Mouse (Mus musculus): ENCODE measurements around the gene Khdc4. TPM values are rescaled to one million over a fixed set of nuclear protein-coding genes. Genes with fewer than 3 reads are reported as not detected.

Khdc4 gene
- polyA plus RNA-seq (2016; fragmentation: Nextera tagmentation; extraction: Ambion mirVana) = 44.1 and 46.4 TPM in 2 replicates

DNA sequence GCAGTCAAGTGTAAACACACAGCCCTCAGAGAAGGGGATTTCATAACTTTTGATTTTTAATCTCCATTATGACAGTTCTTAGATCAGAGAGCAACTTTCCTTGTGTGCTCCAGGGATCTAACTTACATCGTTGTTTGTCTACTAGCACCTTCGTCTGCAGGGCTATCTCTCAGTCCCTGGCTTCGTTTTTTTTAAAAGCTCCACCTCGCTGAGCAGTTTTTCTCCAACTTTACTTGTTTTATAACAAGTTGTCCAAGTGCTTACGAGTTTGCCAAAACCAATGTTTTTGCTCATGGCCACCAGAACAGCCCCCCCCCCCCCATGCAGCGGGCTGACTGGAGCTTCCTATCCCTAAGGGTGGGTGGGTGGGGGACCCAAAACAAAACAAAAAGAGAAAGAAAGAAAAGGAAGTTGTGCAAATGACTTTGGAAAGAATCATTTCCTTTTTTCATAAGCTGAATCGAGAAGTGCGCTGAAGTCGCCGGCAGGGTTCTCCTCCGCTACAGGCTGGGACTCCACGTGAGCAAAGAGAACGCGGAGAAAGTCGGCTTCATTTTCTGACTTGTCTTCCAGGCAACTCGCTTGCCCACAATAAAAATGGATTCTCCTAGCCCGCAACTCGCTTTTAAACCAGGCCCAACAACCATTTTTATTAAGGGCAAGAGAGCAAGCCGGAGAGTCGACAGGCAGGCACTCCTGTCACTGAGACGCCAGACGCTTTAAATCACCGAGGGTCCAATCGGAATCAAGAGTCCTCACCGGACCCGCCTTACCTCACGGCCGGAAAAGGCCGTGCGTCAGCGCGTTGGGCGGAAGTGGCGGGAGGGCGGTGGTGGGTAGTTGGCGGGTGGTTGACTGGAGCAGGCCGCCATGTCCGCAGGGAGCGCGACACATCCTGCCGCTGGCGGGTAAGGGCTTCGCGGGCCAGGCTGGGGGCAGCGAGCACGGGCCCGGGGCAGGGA lies at the start of gene Khdc4:
Gene Khdc4 (plus strand): TSS at position 824 of the 962 bp plus-strand sequence.
- Histone ChIP-seq H3K27me3 (replicated peaks) (no peaks in the 10 kb centered on the region), H3K4me1 (peaks cover 24% of the 10 kb centered on the region), H3K4me3 (peak within 1 kb of the TSS; percentile 86), H3K27ac (peak within 1 kb of the TSS; percentile 87), H3K4me2 (peak within 1 kb of the TSS; percentile 92), H3K9me3 (replicated peaks) (no peaks in the 10 kb centered on the region), H3K36me3 (peaks cover 31% of the 10 kb centered on the region), H3K9ac (peak within 1 kb of the TSS; percentile 91)
- WGBS (ENCODE audit: insufficient replicate concordance) = under 1% methylated on average over 47 of the region's 47 CpGs
- ATAC-seq = peak; percentile 98

DNA sequence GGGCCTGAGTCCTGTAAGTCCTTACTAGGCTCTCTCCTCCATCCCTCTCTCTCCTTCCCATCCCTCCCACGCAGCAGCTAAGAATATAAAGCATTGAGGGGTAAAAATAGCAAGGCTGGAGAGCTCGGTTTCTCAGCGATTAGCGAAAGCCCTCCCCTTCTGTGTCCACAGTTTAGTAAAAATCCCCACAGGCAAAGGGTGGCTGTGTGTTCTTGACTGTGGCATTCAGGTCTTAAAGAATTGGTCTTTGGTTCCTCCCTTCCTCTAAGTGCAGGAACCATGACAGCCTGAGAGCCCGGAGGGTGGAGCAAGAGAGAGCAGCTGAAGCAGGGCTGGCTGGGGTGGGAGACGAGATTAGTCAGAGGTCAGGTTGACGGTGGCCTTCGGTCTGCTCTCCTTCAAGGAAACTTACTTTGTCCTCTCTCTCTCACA lies 49.0 kb upstream of the Khdc4 start:
- H3K4me2 ChIP-seq = no peak overlapping the region
- no peak overlapping the region for H3K27ac ChIP-seq
- H3K9me3 ChIP-seq (replicated peaks) = no peaks in the 10 kb centered on the region
- H3K27me3 ChIP-seq (replicated peaks) = no peaks in the 10 kb centered on the region
- H3K9ac ChIP-seq = no peak overlapping the region
- H3K36me3 ChIP-seq = peaks cover 95% of the 10 kb centered on the region
- H3K4me1 ChIP-seq = peaks cover 8% of the 10 kb centered on the region
- no peak for ATAC-seq
- 86% methylated on average over 8 of the region's 8 CpGs for WGBS (ENCODE audit: insufficient replicate concordance)
- H3K4me3 ChIP-seq = no peak overlapping the region

DNA sequence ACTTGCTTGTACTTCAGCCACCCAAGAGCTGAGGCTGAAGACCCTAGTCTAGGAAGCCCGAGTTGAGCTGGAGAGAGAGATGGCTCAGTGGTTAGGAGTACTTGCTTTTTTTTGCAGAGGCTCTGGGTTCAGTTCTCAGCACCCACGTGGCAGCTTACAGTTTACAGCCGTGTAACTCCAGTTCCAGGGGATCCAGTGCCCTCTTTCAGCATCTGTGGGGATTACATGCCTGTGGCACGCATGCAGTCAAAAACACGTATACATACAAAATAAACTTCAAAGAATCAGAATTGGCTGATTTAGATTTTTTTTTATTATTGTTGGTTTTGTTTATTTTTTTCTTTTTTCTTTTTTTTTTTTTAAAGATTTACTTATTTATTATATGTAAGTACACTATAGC lies 48.5 kb upstream of the Khdc4 start:
- no peak overlapping the region for H3K27ac ChIP-seq
- H3K4me3 ChIP-seq = no peak overlapping the region
- no peaks in the 10 kb centered on the region for H3K27me3 ChIP-seq (replicated peaks)
- WGBS (ENCODE audit: insufficient replicate concordance) = 84% methylated on average over 5 of the region's 5 CpGs
- no peaks in the 10 kb centered on the region for H3K9me3 ChIP-seq (replicated peaks)
- peaks cover 95% of the 10 kb centered on the region for H3K36me3 ChIP-seq
- H3K4me1 ChIP-seq = peaks cover 3% of the 10 kb centered on the region; the same call in 1 of the 2 replicates
- H3K9ac ChIP-seq = no peak overlapping the region
- H3K4me2 ChIP-seq = no peak overlapping the region
- ATAC-seq = no peak

DNA sequence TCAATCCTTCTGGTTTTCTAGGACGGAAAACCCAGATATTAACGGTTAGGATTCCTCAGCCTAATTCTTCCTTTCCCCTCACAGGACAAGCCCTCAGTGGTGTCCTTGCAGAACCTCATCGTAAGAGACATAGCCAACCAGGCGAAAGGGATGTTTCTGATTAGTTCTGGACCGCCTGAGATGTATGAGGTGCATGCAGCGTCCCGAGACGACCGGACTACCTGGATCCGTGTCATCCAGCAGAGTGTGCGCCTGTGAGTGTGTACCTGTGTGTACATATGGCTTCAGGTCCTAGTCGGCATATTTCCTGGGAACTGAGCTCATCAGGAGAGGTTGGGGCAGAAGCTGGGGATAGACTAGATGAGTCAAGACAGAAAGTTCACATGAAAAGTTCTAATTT lies 46.4 kb upstream of the Khdc4 start:
- peaks cover 95% of the 10 kb centered on the region for H3K36me3 ChIP-seq
- WGBS (ENCODE audit: insufficient replicate concordance) = 86% methylated on average over 12 of the region's 12 CpGs
- no peak overlapping the region for H3K9ac ChIP-seq

DNA sequence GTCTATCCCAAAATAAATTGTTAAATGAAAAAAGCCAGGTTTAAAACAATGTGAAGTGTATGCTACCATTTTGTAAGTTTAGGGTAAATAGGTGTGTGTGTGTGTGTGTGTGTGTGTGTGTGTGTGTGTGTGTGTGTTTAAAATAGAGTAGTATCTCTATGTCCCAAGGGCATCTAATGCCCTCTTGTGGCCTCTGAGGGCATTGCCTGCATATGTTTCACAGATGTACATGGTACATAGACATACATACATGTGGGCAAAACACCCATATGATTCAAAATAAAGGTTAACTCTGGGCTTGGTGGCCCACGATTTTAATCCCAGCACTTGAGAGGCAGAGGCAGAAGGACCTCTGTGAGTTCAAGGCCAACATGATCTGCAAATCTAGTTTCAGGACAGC lies 44.9 kb upstream of the Khdc4 start:
- Histone ChIP-seq H3K9me3 (replicated peaks) (no peaks in the 10 kb centered on the region), H3K9ac (no peak overlapping the region), H3K4me3 (no peak overlapping the region), H3K4me1 (no peaks in the 10 kb centered on the region), H3K27me3 (replicated peaks) (no peaks in the 10 kb centered on the region), H3K4me2 (no peak overlapping the region), H3K27ac (no peak overlapping the region), H3K36me3 (peaks cover 95% of the 10 kb centered on the region)
- ATAC-seq = no peak
- WGBS (ENCODE audit: insufficient replicate concordance) = 45% methylated on average over 1 of the region's 1 CpGs

More for the DNA sequence above, 46.4 kb upstream of the Khdc4 start:
- no peak overlapping the region for H3K27ac ChIP-seq
- H3K4me3 ChIP-seq = no peak overlapping the region
- ATAC-seq = no peak
- H3K27me3 ChIP-seq (replicated peaks) = no peaks in the 10 kb centered on the region
- H3K4me1 ChIP-seq = no peaks in the 10 kb centered on the region
- no peak overlapping the region for H3K4me2 ChIP-seq
- H3K9me3 ChIP-seq (replicated peaks) = no peaks in the 10 kb centered on the region

DNA sequence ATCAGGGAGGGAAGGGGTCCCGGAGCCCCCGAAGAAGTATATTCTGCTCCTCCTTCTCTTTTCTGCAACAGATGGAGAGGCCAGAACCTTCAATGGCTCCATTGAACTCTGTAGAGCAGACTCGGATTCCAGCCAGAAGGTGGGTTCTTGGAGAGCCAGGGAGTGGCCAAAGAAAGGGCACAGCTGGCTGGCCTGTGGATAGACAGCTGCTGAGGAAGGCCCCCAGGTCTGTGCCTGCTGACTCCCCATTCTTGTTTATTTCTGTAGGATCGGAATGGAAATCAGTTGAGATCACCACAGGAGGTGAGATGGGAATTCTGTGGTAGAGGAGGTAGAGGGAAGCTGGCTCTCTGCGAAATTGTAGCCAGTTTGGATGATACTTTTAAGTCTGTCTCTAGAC lies 42.5 kb upstream of the Khdc4 start:
- no peak overlapping the region for H3K9ac ChIP-seq
- peaks cover 97% of the 10 kb centered on the region for H3K36me3 ChIP-seq
- no peaks in the 10 kb centered on the region; the same call in 1 of the 2 replicates for H3K4me1 ChIP-seq
- H3K27ac ChIP-seq = no peak overlapping the region
- no peak overlapping the region for H3K4me2 ChIP-seq
- WGBS (ENCODE audit: insufficient replicate concordance) = 80% methylated on average over 5 of the region's 5 CpGs
- H3K4me3 ChIP-seq = no peak overlapping the region
- ATAC-seq = no peak
- H3K9me3 ChIP-seq (replicated peaks) = no peaks in the 10 kb centered on the region
- no peaks in the 10 kb centered on the region for H3K27me3 ChIP-seq (replicated peaks)

DNA sequence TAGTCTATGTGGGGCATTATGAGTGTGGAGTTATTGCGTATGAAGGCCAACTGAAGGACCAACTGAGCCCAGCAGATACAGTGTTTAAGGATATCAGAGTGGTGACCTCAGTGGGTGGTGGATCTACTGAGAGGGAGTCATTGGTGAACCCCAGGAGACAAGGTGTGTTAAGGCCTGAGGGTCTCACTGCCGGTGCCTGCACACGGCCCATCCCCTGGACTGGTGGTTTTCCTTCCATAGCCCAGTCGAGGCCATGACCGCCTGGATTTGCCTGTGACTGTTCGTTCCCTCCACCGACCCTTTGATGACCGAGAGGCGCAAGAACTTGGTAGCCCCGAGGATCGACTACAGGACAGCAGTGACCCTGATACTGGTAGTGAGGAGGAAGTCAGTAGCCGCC lies 39.7 kb upstream of the Khdc4 start:
- no peak overlapping the region for H3K4me3 ChIP-seq
- no peak overlapping the region for H3K9ac ChIP-seq
- H3K4me2 ChIP-seq = no peak overlapping the region
- H3K9me3 ChIP-seq (replicated peaks) = no peaks in the 10 kb centered on the region
- no peak overlapping the region for H3K27ac ChIP-seq
- H3K36me3 ChIP-seq = peaks cover 77% of the 10 kb centered on the region
- WGBS (ENCODE audit: insufficient replicate concordance) = 88% methylated on average over 12 of the region's 12 CpGs
- no peak for ATAC-seq
- no peaks in the 10 kb centered on the region; the same call in 1 of the 2 replicates for H3K4me1 ChIP-seq
- H3K27me3 ChIP-seq (replicated peaks) = no peaks in the 10 kb centered on the region

DNA sequence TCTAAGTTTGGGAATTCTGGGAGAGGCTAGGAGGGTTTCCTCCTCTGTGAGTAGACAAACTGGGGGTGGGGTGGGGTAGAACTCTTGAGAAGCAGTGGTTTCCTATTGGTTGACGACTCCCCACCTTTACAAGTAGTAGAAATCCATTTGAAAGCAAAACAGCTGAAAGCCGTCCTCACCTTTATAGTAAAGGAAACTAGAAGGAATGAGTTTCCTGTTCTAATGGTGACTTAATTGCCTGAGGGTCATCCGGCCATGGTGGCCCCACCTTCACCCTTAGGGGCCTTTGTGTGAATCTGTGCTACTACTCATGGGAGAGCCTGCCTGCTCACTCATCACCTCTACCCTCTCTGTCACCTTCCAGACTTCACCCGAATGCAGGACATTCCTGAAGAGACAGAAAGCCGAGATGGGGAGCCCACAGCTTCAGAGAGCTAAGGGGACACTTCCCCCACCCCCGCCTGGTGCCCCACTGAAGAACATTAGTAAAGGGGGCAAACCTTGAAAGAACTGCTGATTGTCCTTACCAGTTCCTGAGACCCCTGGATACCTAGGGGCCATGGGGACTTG lies 39.1 kb upstream of the Khdc4 start:
- peaks cover 72% of the 10 kb centered on the region for H3K36me3 ChIP-seq
- H3K4me2 ChIP-seq = no peak overlapping the region
- no peak overlapping the region for H3K4me3 ChIP-seq
- H3K27me3 ChIP-seq (replicated peaks) = no peaks in the 10 kb centered on the region
- H3K9me3 ChIP-seq (replicated peaks) = no peaks in the 10 kb centered on the region
- H3K9ac ChIP-seq = no peak overlapping the region
- no peak for ATAC-seq
- peaks cover 2% of the 10 kb centered on the region for H3K4me1 ChIP-seq
- 81% methylated on average over 6 of the region's 6 CpGs for WGBS (ENCODE audit: insufficient replicate concordance)
- no peak overlapping the region for H3K27ac ChIP-seq

DNA sequence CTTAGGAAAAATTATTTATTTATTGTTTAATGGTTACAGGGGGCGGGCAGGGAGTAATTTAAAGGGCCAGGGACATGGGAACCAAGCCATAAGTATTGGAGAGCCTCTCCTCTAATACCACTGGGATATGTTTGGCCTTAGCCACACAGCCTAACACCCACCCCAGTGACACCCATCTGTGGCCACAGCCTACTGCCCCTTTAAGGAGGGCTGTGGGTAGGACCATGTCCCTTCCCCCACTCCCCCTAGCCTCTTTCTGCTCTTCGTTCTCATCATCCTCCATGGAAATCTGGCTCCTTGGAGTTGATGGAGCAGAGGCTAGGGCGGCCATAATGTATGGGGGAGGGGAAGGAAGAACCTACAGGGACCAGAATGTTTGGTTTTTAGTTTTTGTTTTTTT lies 38.5 kb upstream of the Khdc4 start:
- Histone ChIP-seq H3K9ac (no peak overlapping the region), H3K36me3 (peaks cover 66% of the 10 kb centered on the region), H3K4me2 (no peak overlapping the region), H3K9me3 (replicated peaks) (no peaks in the 10 kb centered on the region), H3K27me3 (replicated peaks) (0 out of 2 replicates have a peak, but pooled peaks cover 5% of the 10 kb centered on the region), H3K4me1 (peaks cover 7% of the 10 kb centered on the region), H3K4me3 (no peak overlapping the region), H3K27ac (no peak overlapping the region)
- 68% methylated on average over 3 of the region's 3 CpGs for WGBS (ENCODE audit: insufficient replicate concordance)
- ATAC-seq = no peak

DNA sequence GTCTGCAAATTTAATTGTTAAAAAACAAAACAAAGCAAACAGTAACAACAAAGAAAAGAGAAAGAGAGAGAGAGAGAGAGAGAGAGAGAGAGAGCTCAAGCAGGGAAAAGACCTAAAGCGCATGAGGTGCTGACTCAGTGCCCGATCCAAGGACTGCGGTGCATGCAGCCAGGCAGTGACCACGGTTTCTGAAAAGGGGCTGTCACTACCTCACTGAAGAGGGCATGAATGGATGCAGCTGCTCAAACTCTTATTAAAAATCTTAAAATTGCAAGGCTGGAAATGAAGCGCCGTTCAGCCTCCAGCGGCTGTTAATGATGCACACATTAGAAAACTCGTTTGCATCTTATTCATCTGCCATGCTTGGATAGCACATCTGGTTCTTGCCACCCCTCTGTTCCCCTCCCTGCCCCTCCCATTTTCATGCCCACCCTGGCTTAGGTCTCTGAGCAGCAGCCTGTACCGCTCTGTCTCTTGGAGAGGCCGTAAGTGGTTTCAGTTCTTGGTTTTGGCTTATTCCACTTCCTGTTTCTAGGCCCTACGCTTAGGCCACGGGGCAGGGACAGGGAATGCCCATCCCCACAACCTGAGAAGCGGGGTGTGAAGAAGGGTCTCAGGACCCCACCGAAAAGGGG lies 37.7 kb upstream of the Khdc4 start:
- peaks cover 58% of the 10 kb centered on the region for H3K36me3 ChIP-seq

DNA sequence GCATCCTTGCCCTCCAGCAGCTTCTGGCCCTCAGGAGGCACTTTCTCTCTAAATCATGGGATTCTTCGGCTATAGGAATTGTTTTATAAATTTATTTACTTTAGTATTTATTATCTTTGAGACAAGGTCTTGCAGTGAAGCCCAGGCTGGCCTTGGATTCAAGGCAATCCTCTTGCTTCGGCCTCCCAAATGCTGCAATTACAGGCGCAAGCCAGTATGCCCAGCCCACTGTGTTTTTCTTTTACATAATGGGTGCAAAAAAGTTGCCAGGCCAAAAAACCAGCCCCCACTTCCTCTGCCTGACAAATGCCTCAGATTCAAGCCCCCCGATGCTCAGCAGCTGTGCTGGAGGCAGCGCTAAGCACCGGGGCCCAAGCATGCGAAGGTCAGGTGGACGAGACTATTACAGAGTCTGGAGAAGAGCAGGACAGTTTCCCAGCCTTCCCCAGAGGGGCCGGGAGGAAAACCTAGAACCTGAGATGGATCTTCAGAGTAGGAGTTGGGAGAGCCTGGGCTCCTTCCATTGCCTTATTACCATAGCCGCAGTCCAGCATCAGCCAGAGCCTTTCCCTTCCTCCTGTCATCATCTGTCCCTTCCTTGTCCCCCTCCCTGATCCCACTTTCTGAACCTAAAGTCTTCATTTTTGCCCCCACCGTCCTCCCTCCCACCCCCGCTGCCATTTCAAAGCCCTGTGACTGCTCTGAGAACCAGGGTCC lies 37.0 kb upstream of the Khdc4 start:
- H3K36me3 ChIP-seq = peaks cover 51% of the 10 kb centered on the region
- H3K4me1 ChIP-seq = peaks cover 7% of the 10 kb centered on the region
- ATAC-seq = no peak
- H3K27me3 ChIP-seq (replicated peaks) = peaks cover 12% of the 10 kb centered on the region; the same call in 1 of the 2 replicates
- H3K9ac ChIP-seq = no peak overlapping the region
- H3K27ac ChIP-seq = no peak overlapping the region
- WGBS (ENCODE audit: insufficient replicate concordance) = 72% methylated on average over 12 of the region's 12 CpGs
- no peaks in the 10 kb centered on the region for H3K9me3 ChIP-seq (replicated peaks)
- H3K4me3 ChIP-seq = no peak overlapping the region
- no peak overlapping the region for H3K4me2 ChIP-seq

More for the DNA sequence above, 37.7 kb upstream of the Khdc4 start:
- 78% methylated on average over 14 of the region's 14 CpGs for WGBS (ENCODE audit: insufficient replicate concordance)
- no peak overlapping the region for H3K9ac ChIP-seq
- H3K27ac ChIP-seq = no peak overlapping the region
- H3K4me3 ChIP-seq = no peak overlapping the region
- no peaks in the 10 kb centered on the region for H3K9me3 ChIP-seq (replicated peaks)
- peaks cover 7% of the 10 kb centered on the region for H3K4me1 ChIP-seq
- peaks cover 12% of the 10 kb centered on the region; the same call in 1 of the 2 replicates for H3K27me3 ChIP-seq (replicated peaks)
- no peak overlapping the region for H3K4me2 ChIP-seq
- ATAC-seq = no peak
